ENCODE assay signal across 24 mouse cellular contexts in genomic region chr19:5749476-5749875, GRCm38 (mm10). TPM values are rescaled to one million over a fixed set of nuclear protein-coding genes. Genes with fewer than 3 reads are reported as not detected.
A peak's percentile ranks its signal among the peaks of the same experiment; 100 is the strongest.
DNase-seq lines count a peak whose midpoint lies in the region; ATAC-seq and TF ChIP-seq lines count a peak whose summit lies in the region.
"Had no signal": no experiment of that assay in that cellular context is flagged by ENCODE, and none has a peak within 500 bp of the region (broad histone marks: within the 10 kb centered on the region; RNA-seq: fewer than 3 reads in every experiment).

No protein-coding gene starts in this region.

- H3K4me3 ChIP-seq in stomach, postnatal 0 days (ENCODE audit: low read depth, low read length), result no peak overlapping the region
- H3K4me3 ChIP-seq: forebrain, embryonic 12.5 days; heart, embryonic 10.5 days; hindbrain, embryonic 12.5 days; left cerebral cortex, adult 2 months; megakaryocyte, embryonic 14.5 days had no signal

- TF ChIP-seq CTCF in stomach, postnatal 0 days (IDR thresholded peaks at IDR 0.05; ENCODE audit: low read depth), result no peak

- DNase-seq in right cerebral cortex, postnatal 14 days, result peak; percentile 11
- no peak for DNase-seq in right cerebral cortex, postnatal 25 days
- peak; percentile 93 for DNase-seq in NIH3T3 (ENCODE audit: low read depth)
- DNase-seq in adrenal gland, postnatal 25 days, result peak; percentile 74
- peak; percentile 43 for DNase-seq in stomach, postnatal 0 days (ENCODE audit: low spot score)
- DNase-seq in layer of hippocampus, postnatal 36 days, result no peak
- DNase-seq in right cerebral cortex, postnatal 10 days (ENCODE audit: low spot score in 2 of 2), result no peak
- DNase-seq: cerebellum, adult 9-11 months; kidney, adult 8-10 months; kidney, postnatal 14 days; left cerebral cortex, postnatal 4 days; liver, postnatal 0 days; lung, postnatal 14 days; midbrain, embryonic 14.5 days; thymus, postnatal 25 days had no signal

- peak; percentile 47; the same call in 1 of the 2 replicates for ATAC-seq in stomach, postnatal 0 days (ENCODE audit: low FRiP score, low TSS enrichment)
- no peak for ATAC-seq in activated CD4-positive, CD25-positive, alpha-beta regulatory T cell, adult 4 months
- ATAC-seq: liver, postnatal 0 days had no signal

- 0 out of 2 replicates have a peak overlapping the region, but pooled peaks have one; percentile 8 for H3K27ac ChIP-seq in stomach, postnatal 0 days (replicated peaks)
- H3K27ac ChIP-seq: forebrain, embryonic 12.5 days; heart, embryonic 10.5 days; hindbrain, embryonic 12.5 days; left cerebral cortex, adult 2 months had no signal

- no peak overlapping the region for H3K9ac ChIP-seq in stomach, postnatal 0 days (ENCODE audit: low read length)
- H3K9ac ChIP-seq: forebrain, embryonic 12.5 days; hindbrain, embryonic 12.5 days; liver, postnatal 0 days had no signal

- no peaks in the 10 kb centered on the region for H3K36me3 ChIP-seq in stomach, postnatal 0 days (ENCODE audit: control insufficient read depth, insufficient read depth, low read length)
- H3K36me3 ChIP-seq: forebrain, embryonic 12.5 days; heart, embryonic 10.5 days; hindbrain, embryonic 12.5 days had no signal

- no peaks in the 10 kb centered on the region for H3K27me3 ChIP-seq in stomach, postnatal 0 days (ENCODE audit: control insufficient read depth, insufficient read depth, low read length)

- H3K9me3 ChIP-seq in stomach, postnatal 0 days (ENCODE audit: control insufficient read depth, low read length), result no peaks in the 10 kb centered on the region
- H3K9me3 ChIP-seq: forebrain, embryonic 12.5 days; heart, embryonic 10.5 days; hindbrain, embryonic 12.5 days; megakaryocyte, embryonic 14.5 days had no signal

- H3K4me2 ChIP-seq in stomach, postnatal 0 days (replicated peaks; ENCODE audit: low read depth), result no peak overlapping the region
- H3K4me2 ChIP-seq: forebrain, embryonic 12.5 days; hindbrain, embryonic 12.5 days had no signal

- 64% methylated on average over 6 of the region's 6 CpGs for WGBS in stomach, postnatal 0 days

- peaks cover 8% of the 10 kb centered on the region for H3K4me1 ChIP-seq in stomach, postnatal 0 days (replicated peaks; ENCODE audit: control insufficient read depth, insufficient read depth)

- no peak for TF ChIP-seq EP300 in stomach, postnatal 0 days (optimal IDR thresholded peaks at IDR 0.05)

RNA-seq across cellular contexts. Expression of gene Ltbp3, which starts 8.8 kb away (rescaled TPM):
- 275 and 334 TPM in 2 replicates for total RNA-seq in adrenal gland, postnatal 25 days (2021)
- polyA plus RNA-seq in stomach, postnatal 0 days (2015; fragmentation: Nextera tagmentation; extraction: Ambion mirVana), result 15.7 and 26.9 TPM in 2 replicates
- total RNA-seq in layer of hippocampus, postnatal 36 days (2021), result 10 to 100 TPM; 24.9 to 28.0 TPM
- polyA plus RNA-seq in activated CD4-positive, CD25-positive, alpha-beta regulatory T cell, adult 4 months (2017; shearing (Covaris generic)), result not detected

RNA-seq across cellular contexts. Expression of gene Fam89b, which starts 20.0 kb away (rescaled TPM):
- total RNA-seq in adrenal gland, postnatal 25 days (2021), result 44.8 and 59.4 TPM in 2 replicates
- 51.9 and 52.1 TPM in 2 replicates for polyA plus RNA-seq in stomach, postnatal 0 days (2015; fragmentation: Nextera tagmentation; extraction: Ambion mirVana)
- 10 to 100 TPM; 24.1 to 29.4 TPM for total RNA-seq in layer of hippocampus, postnatal 36 days (2021)
- 10 to 100 TPM; 20.1 to 44.7 TPM for polyA plus RNA-seq in activated CD4-positive, CD25-positive, alpha-beta regulatory T cell, adult 4 months (2017; shearing (Covaris generic))

RNA-seq across cellular contexts. Expression of gene Scyl1, which starts 21.7 kb away (rescaled TPM):
- total RNA-seq in adrenal gland, postnatal 25 days (2021), result 104 and 120 TPM in 2 replicates
- polyA plus RNA-seq in stomach, postnatal 0 days (2015; fragmentation: Nextera tagmentation; extraction: Ambion mirVana), result 38.1 and 40.9 TPM in 2 replicates
- total RNA-seq in layer of hippocampus, postnatal 36 days (2021), result 10 to 100 TPM; 75.6 to 75.9 TPM
- 10 to 100 TPM in 1 of 2 experiments, 1 to 10 TPM in 1; 8.4 to 16.8 TPM for polyA plus RNA-seq in activated CD4-positive, CD25-positive, alpha-beta regulatory T cell, adult 4 months (2017; shearing (Covaris generic))

RNA-seq across cellular contexts. Expression of gene Ehbp1l1, which starts 23.4 kb away (rescaled TPM):
- 35.7 and 40.9 TPM in 2 replicates for total RNA-seq in adrenal gland, postnatal 25 days (2021)
- 28.0 and 29.5 TPM in 2 replicates for polyA plus RNA-seq in stomach, postnatal 0 days (2015; fragmentation: Nextera tagmentation; extraction: Ambion mirVana)
- 10 to 100 TPM; 13.7 to 14.2 TPM for total RNA-seq in layer of hippocampus, postnatal 36 days (2021)
- 10 to 100 TPM; 16.5 to 26.4 TPM for polyA plus RNA-seq in activated CD4-positive, CD25-positive, alpha-beta regulatory T cell, adult 4 months (2017; shearing (Covaris generic))

RNA-seq across cellular contexts. Expression of gene Kcnk7, which starts 45.3 kb away (rescaled TPM):
- total RNA-seq in adrenal gland, postnatal 25 days (2021), result not detected in 2 replicates
- polyA plus RNA-seq in stomach, postnatal 0 days (2015; fragmentation: Nextera tagmentation; extraction: Ambion mirVana), result 8.4 and 9.5 TPM in 2 replicates
- not detected for total RNA-seq in layer of hippocampus, postnatal 36 days (2021)
- 1 to 10 TPM; 1.5 to 2.8 TPM for polyA plus RNA-seq in activated CD4-positive, CD25-positive, alpha-beta regulatory T cell, adult 4 months (2017; shearing (Covaris generic))
- total RNA-seq: CH12.LX; left cerebral cortex, adult 2 months; left cerebral cortex, postnatal 4 days; liver, adult 2 months had no signal
- polyA plus RNA-seq: heart, embryonic 10.5 days; hindbrain, embryonic 12.5 days; liver, adult 2 months; neural tube, embryonic 14.5 days had no signal

Comparison
In these comparisons a context has a peak if more than half of its experiments do, and no peak if none do; other contexts are left out.
1. DNase-seq: peak in right cerebral cortex, postnatal 14 days (single experiment), NIH3T3 (single experiment), adrenal gland, postnatal 25 days (single experiment) and stomach, postnatal 0 days (single experiment); none in right cerebral cortex, postnatal 25 days (single experiment), layer of hippocampus, postnatal 36 days (0 of 2) and right cerebral cortex, postnatal 10 days (0 of 2).